Mouse (Mus musculus): ENCODE data around the gene Dock8.

Gene Dock8

GRCm38 (mm10) chr19:25180547-25180946 lies 181.2 kb downstream of the Dock8 start:
- DNase-seq (ENCODE audit: extremely low spot score, low read depth, low spot score), result no peak

GRCm38 (mm10) chr19:25184076-25184475 lies 184.7 kb downstream of the Dock8 start:
- no peak for DNase-seq (ENCODE audit: extremely low spot score, low read depth, low spot score)

- no peak for DNase-seq (ENCODE audit: extremely low spot score, low read depth, low spot score)
Observed at GRCm38 (mm10) chr19:25186316-25186715, 187.0 kb downstream of the Dock8 start.

GRCm38 (mm10) chr19:25187681-25188080 lies 188.3 kb downstream of the Dock8 start:
- no peak for DNase-seq (ENCODE audit: extremely low spot score, low read depth, low spot score)

- DNase-seq (ENCODE audit: extremely low spot score, low read depth, low spot score), result no peak
Observed at GRCm38 (mm10) chr19:25193751-25194150, 194.4 kb downstream of the Dock8 start.

GRCm38 (mm10) chr19:25200081-25200860 lies 200.9 kb downstream of the Dock8 start:
- no peak for DNase-seq (ENCODE audit: extremely low spot score, low read depth, low spot score)

- no peak for DNase-seq (ENCODE audit: extremely low spot score, low read depth, low spot score)
Observed at GRCm38 (mm10) chr19:25203077-25203476, 203.7 kb downstream of the Dock8 start.

- DNase-seq (ENCODE audit: extremely low spot score, low read depth, low spot score), result no peak
Observed at GRCm38 (mm10) chr19:25206969-25207368, 207.6 kb downstream of the Dock8 start.

GRCm38 (mm10) chr19:25207731-25208361 lies 208.5 kb downstream of the Dock8 start:
- DNase-seq (ENCODE audit: extremely low spot score, low read depth, low spot score), result no peak

GRCm38 (mm10) chr19:25208596-25209110 lies 209.3 kb downstream of the Dock8 start:
- DNase-seq (ENCODE audit: extremely low spot score, low read depth, low spot score), result no peak

GRCm38 (mm10) chr19:25220611-25221010 lies 221.3 kb downstream of the Dock8 start:
- DNase-seq (ENCODE audit: extremely low spot score, low read depth, low spot score), result no peak

GRCm38 (mm10) chr19:25221964-25222640 lies 222.8 kb downstream of the Dock8 start:
- no peak for DNase-seq (ENCODE audit: extremely low spot score, low read depth, low spot score)

GRCm38 (mm10) chr19:25230058-25230974 lies 231.0 kb downstream of the Dock8 start:
- DNase-seq (ENCODE audit: extremely low spot score, low read depth, low spot score), result no peak

GRCm38 (mm10) chr19:25230975-25231334 lies 231.6 kb downstream of the Dock8 start:
- DNase-seq (ENCODE audit: extremely low spot score, low read depth, low spot score), result no peak

GRCm38 (mm10) chr19:25232032-25232431 lies 232.7 kb downstream of the Dock8 start:
- no peak for DNase-seq (ENCODE audit: extremely low spot score, low read depth, low spot score)

GRCm38 (mm10) chr19:25236596-25237491 lies 237.5 kb downstream of the Dock8 start, which contains the start of gene Kank1:
TSS of gene Kank1 (plus strand) at chr19:25236975.
- DNase-seq (ENCODE audit: extremely low spot score, low read depth, low spot score), result no peak

GRCm38 (mm10) chr19:25237492-25238040 lies 238.2 kb downstream of the Dock8 start:
- no peak for DNase-seq (ENCODE audit: extremely low spot score, low read depth, low spot score)

- no peak for DNase-seq (ENCODE audit: extremely low spot score, low read depth, low spot score)
Observed at GRCm38 (mm10) chr19:25238121-25238520, 238.8 kb downstream of the Dock8 start.

GRCm38 (mm10) chr19:25243566-25243965 lies 244.2 kb downstream of the Dock8 start:
- DNase-seq (ENCODE audit: extremely low spot score, low read depth, low spot score), result no peak
